Mouse (Mus musculus) brain, embryonic 14.5 days (tissue): ENCODE measurements at regions not wholly inside any gene's neighbourhood (a gene's known extent, or its start where the extent isn't known, plus 50 kb on each side); places are given as distances from the start of the nearest gene placed in this dataset.

Experiments
- CTCF ChIP-seq: fragments of 200-500 bp; IDR thresholded peaks from 2 replicates; pipeline ENCODE4 v1.5.1; 2012; ENCODE audit warnings: inconsistent platforms, mild to moderate bottlenecking, moderate library complexity, borderline replicate concordance; ENCODE audit not compliant: insufficient read depth, insufficient read length; ENCODE audit errors: extremely low read depth
- POLR2A ChIP-seq: fragments of 200-500 bp; IDR thresholded peaks from 2 replicates; pipeline ENCODE4 v1.6.1; 2012; ENCODE audit warnings: mild to moderate bottlenecking, inconsistent platforms, borderline replicate concordance; ENCODE audit not compliant: poor library complexity, insufficient read depth, insufficient read length, severe bottlenecking; ENCODE audit errors: extremely low read depth

DNA sequence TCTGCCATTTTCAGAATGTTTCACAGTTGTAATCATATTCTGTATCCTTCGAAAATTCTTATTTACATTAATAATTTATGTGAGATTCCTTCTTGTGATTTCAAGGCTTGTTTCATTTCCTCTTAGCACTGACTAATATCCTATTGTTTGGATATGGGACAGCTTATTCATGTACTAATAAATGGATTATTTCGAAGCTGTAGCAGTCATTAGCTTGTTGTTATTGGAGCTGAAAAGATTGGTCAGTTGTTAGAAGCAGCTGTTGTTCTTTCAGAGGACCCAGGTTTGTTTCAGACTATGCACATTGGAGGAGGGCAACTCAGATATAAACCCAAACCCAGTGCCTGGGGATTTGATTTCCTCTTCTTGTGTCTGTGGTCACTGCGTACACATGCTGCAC lies 1189.5 kb upstream of the Rag2 start:
- TF ChIP-seq CTCF, result no peak
- no peak for TF ChIP-seq POLR2A
